Mouse (Mus musculus): ENCODE results near the gene St6galnac4. TPM values are rescaled to one million over a fixed set of nuclear protein-coding genes. Genes with fewer than 3 reads are reported as not detected.

St6galnac4 gene
- polyA plus RNA-seq, 1 experiment = 9.4 TPM

DNA sequence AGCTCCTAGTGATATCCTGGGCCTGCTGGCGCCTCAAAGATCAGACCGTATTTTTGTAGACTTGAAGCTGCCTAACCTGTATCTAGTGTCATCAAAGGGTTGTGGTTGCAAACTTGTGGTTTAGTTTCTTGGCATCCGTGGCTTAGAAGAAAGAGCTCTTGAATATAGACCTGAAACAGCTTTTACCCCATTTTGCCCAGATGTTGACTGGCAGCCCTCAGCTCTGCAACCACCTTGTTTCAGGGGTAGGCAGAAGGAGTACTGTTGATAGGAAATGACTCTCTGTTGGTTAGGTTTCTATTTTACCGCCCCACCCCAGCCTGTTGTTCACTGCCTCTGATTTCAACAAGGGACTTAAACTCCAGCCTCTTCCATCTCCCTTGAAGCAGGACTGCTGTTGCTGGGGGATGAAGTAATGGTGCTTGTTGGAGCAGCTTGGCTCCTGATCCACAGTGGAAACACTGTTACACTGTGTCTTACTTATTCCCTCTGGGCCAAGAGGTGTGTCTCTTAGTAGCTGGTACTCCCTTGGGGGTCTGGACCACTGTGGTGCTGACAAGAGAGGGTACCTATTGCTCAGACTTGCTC is 44.8 kb upstream of the St6galnac4 start:
- Histone ChIP-seq H3K4me1 (ENCODE audit: control insufficient read depth, insufficient read depth, low read length) (peaks cover 9% of the 10 kb centered on the region), H3K4me3 (ENCODE audit: low read depth, low read length) (no peak overlapping the region), H3K9me3 (replicated peaks; ENCODE audit: control insufficient read depth, insufficient read depth, low read length, poor library complexity, severe bottlenecking) (no peaks in the 10 kb centered on the region), H3K27ac (ENCODE audit: insufficient read depth, low read length) (no peak overlapping the region), H3K9ac (ENCODE audit: low read depth, poor library complexity, severe bottlenecking) (no peak overlapping the region), H3K36me3 (ENCODE audit: control insufficient read depth, insufficient read depth, low read length, poor library complexity, severe bottlenecking) (no peaks in the 10 kb centered on the region), H3K27me3 (ENCODE audit: control insufficient read depth, insufficient read depth, low read length, poor library complexity, severe bottlenecking) (no peaks in the 10 kb centered on the region)
- TF ChIP-seq POLR2A (IDR thresholded peaks at IDR 0.05; ENCODE audit: insufficient read depth, low read length) (no peak), EP300 (IDR thresholded peaks at IDR 0.05; ENCODE audit: insufficient read depth, low read depth, low read length) (no peak), CTCF (IDR thresholded peaks at IDR 0.05; ENCODE audit: low read depth, low read length) (no peak)

DNA sequence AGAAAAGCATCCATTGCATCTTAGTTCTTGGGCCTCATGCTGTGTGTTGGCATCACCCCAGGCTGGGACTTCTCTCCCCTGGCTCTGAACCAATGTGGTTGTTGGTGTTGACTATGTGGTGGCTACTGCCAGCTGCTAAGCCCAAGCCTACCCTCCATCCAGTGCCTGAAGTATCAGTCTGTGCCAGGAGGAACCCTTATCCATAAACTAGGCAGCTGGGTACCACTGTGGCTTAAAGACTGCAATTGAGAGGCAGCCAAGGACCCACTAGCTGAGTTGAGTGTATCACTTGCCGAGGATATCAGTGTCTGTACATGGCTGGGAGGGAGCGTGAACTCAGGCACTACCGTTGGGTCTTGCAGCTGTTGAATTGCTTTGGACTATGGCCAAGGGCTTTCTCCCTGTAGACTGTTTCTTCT is 43.9 kb upstream of the St6galnac4 start:
- TF ChIP-seq EP300 (IDR thresholded peaks at IDR 0.05; ENCODE audit: insufficient read depth, low read depth, low read length) (no peak), POLR2A (IDR thresholded peaks at IDR 0.05; ENCODE audit: insufficient read depth, low read length) (no peak), CTCF (IDR thresholded peaks at IDR 0.05; ENCODE audit: low read depth, low read length) (no peak)
- Histone ChIP-seq H3K27ac (ENCODE audit: insufficient read depth, low read length) (no peak overlapping the region), H3K4me3 (ENCODE audit: low read depth, low read length) (no peak overlapping the region), H3K27me3 (ENCODE audit: control insufficient read depth, insufficient read depth, low read length, poor library complexity, severe bottlenecking) (no peaks in the 10 kb centered on the region), H3K9me3 (replicated peaks; ENCODE audit: control insufficient read depth, insufficient read depth, low read length, poor library complexity, severe bottlenecking) (no peaks in the 10 kb centered on the region), H3K4me1 (ENCODE audit: control insufficient read depth, insufficient read depth, low read length) (peaks cover 7% of the 10 kb centered on the region), H3K36me3 (ENCODE audit: control insufficient read depth, insufficient read depth, low read length, poor library complexity, severe bottlenecking) (no peaks in the 10 kb centered on the region), H3K9ac (ENCODE audit: low read depth, poor library complexity, severe bottlenecking) (no peak overlapping the region)

DNA sequence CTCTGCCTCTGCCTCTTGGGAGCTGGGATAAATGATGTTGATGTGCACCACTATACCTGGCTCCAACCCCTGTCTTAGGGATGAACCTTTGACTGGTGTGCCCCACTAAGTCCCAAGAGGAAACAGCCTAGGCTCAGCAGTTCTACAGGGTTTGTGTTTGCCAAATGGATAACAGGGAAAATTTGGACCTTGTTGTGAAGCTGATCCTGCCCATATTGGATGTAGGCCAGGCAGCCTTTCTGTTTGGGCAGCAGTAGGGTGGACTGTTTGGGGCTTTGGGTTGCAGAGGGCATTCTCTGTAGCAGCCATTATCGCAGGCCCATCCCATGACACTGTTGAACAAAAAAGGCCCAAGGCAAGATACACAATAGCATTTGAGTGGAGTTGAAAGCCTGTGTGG is 39.9 kb upstream of the St6galnac4 start:
- Histone ChIP-seq H3K4me1 (ENCODE audit: control insufficient read depth, insufficient read depth, low read length) (no peaks in the 10 kb centered on the region), H3K9ac (ENCODE audit: low read depth, poor library complexity, severe bottlenecking) (no peak overlapping the region), H3K27ac (ENCODE audit: insufficient read depth, low read length) (no peak overlapping the region), H3K4me3 (ENCODE audit: low read depth, low read length) (no peak overlapping the region), H3K9me3 (replicated peaks; ENCODE audit: control insufficient read depth, insufficient read depth, low read length, poor library complexity, severe bottlenecking) (no peaks in the 10 kb centered on the region), H3K36me3 (ENCODE audit: control insufficient read depth, insufficient read depth, low read length, poor library complexity, severe bottlenecking) (no peaks in the 10 kb centered on the region), H3K27me3 (ENCODE audit: control insufficient read depth, insufficient read depth, low read length, poor library complexity, severe bottlenecking) (no peaks in the 10 kb centered on the region)
- TF ChIP-seq EP300 (IDR thresholded peaks at IDR 0.05; ENCODE audit: insufficient read depth, low read depth, low read length) (no peak), CTCF (IDR thresholded peaks at IDR 0.05; ENCODE audit: low read depth, low read length) (no peak), POLR2A (IDR thresholded peaks at IDR 0.05; ENCODE audit: insufficient read depth, low read length) (no peak)

DNA sequence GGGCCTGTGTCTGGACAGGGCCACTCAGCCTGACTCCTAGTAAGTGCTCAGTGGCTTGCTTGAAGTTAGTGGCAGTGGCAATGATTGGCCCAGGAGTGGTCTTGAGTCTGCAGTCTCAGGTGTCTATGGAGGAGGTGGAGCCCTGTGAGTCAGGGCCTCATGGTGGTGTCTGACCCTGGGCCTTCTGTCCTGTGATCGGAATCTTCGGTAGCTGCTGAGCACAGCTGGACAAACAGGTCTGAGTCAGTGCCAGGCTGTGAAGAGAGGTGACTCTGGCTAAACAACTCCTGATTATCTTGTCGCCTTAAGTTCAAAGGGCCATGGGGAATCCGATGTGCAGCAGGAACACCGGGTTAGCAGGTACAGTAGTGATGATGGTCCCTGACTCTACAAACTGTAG is 39.5 kb upstream of the St6galnac4 start:
- no peaks in the 10 kb centered on the region for H3K4me1 ChIP-seq (ENCODE audit: control insufficient read depth, insufficient read depth, low read length)
- no peak overlapping the region for H3K27ac ChIP-seq (ENCODE audit: insufficient read depth, low read length)
- TF ChIP-seq EP300 (IDR thresholded peaks at IDR 0.05; ENCODE audit: insufficient read depth, low read depth, low read length) = no peak
- no peak for TF ChIP-seq CTCF (IDR thresholded peaks at IDR 0.05; ENCODE audit: low read depth, low read length)
- TF ChIP-seq POLR2A (IDR thresholded peaks at IDR 0.05; ENCODE audit: insufficient read depth, low read length) = no peak
- no peak overlapping the region for H3K4me3 ChIP-seq (ENCODE audit: low read depth, low read length)
- no peak overlapping the region for H3K9ac ChIP-seq (ENCODE audit: low read depth, poor library complexity, severe bottlenecking)
- H3K36me3 ChIP-seq (ENCODE audit: control insufficient read depth, insufficient read depth, low read length, poor library complexity, severe bottlenecking) = no peaks in the 10 kb centered on the region
- H3K27me3 ChIP-seq (ENCODE audit: control insufficient read depth, insufficient read depth, low read length, poor library complexity, severe bottlenecking) = no peaks in the 10 kb centered on the region
- no peaks in the 10 kb centered on the region for H3K9me3 ChIP-seq (replicated peaks; ENCODE audit: control insufficient read depth, insufficient read depth, low read length, poor library complexity, severe bottlenecking)

GRCm38 (mm10) chr2:32547964-32548739 is 38.7 kb upstream of the St6galnac4 start:
- no peaks in the 10 kb centered on the region for H3K4me1 ChIP-seq (ENCODE audit: control insufficient read depth, insufficient read depth, low read length)
- H3K27me3 ChIP-seq (ENCODE audit: control insufficient read depth, insufficient read depth, low read length, poor library complexity, severe bottlenecking) = no peaks in the 10 kb centered on the region
- TF ChIP-seq POLR2A (IDR thresholded peaks at IDR 0.05; ENCODE audit: insufficient read depth, low read length) (no peak), EP300 (IDR thresholded peaks at IDR 0.05; ENCODE audit: insufficient read depth, low read depth, low read length) (no peak), CTCF (IDR thresholded peaks at IDR 0.05; ENCODE audit: low read depth, low read length) (no peak)
- no peak overlapping the region for H3K27ac ChIP-seq (ENCODE audit: insufficient read depth, low read length)
- H3K36me3 ChIP-seq (ENCODE audit: control insufficient read depth, insufficient read depth, low read length, poor library complexity, severe bottlenecking) = no peaks in the 10 kb centered on the region
- H3K9me3 ChIP-seq (replicated peaks; ENCODE audit: control insufficient read depth, insufficient read depth, low read length, poor library complexity, severe bottlenecking) = no peaks in the 10 kb centered on the region
- H3K9ac ChIP-seq (ENCODE audit: low read depth, poor library complexity, severe bottlenecking) = no peak overlapping the region
- H3K4me3 ChIP-seq (ENCODE audit: low read depth, low read length) = no peak overlapping the region

- Histone ChIP-seq H3K27me3 (ENCODE audit: control insufficient read depth, insufficient read depth, low read length, poor library complexity, severe bottlenecking) (no peaks in the 10 kb centered on the region), H3K4me1 (ENCODE audit: control insufficient read depth, insufficient read depth, low read length) (no peaks in the 10 kb centered on the region), H3K4me3 (ENCODE audit: low read depth, low read length) (no peak overlapping the region), H3K36me3 (ENCODE audit: control insufficient read depth, insufficient read depth, low read length, poor library complexity, severe bottlenecking) (no peaks in the 10 kb centered on the region), H3K9ac (ENCODE audit: low read depth, poor library complexity, severe bottlenecking) (no peak overlapping the region), H3K9me3 (replicated peaks; ENCODE audit: control insufficient read depth, insufficient read depth, low read length, poor library complexity, severe bottlenecking) (no peaks in the 10 kb centered on the region), H3K27ac (ENCODE audit: insufficient read depth, low read length) (no peak overlapping the region)
- TF ChIP-seq EP300 (IDR thresholded peaks at IDR 0.05; ENCODE audit: insufficient read depth, low read depth, low read length) (no peak), CTCF (IDR thresholded peaks at IDR 0.05; ENCODE audit: low read depth, low read length) (no peak), POLR2A (IDR thresholded peaks at IDR 0.05; ENCODE audit: insufficient read depth, low read length) (no peak)
These were observed 37.7 kb upstream of the St6galnac4 start for GRCm38 (mm10) chr2:32549171-32549570.
